8 mouse cellular contexts compared by ENCODE assay signal in the genomic region with DNA sequence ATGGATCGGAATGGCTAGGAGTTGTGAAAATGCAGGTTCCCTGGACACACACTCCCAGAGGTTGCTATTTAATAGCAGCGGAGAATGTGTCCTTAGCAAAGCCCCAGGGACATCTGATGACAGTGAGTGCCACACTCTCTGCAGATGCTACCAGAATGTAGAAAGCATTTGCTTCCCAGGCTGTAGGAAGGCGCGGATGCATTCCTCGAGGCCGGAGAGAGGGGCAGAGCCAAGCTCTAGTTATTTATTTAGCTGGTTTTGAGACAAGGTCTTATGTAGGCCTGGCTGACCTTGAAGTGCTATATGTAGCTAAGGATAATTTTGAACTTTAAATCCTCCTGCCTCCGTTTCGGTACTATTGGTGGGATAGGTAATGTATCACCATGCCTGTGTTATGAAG. TPM values are rescaled to one million over a fixed set of nuclear protein-coding genes. Genes with fewer than 3 reads are reported as not detected.
DNase-seq lines count a peak whose midpoint lies in the region; ATAC-seq and TF ChIP-seq lines count a peak whose summit lies in the region.

No protein-coding gene starts in this region.

- intact Hi-C loops in heart, adult 2 months (cut with DNase I): no loop called here
- intact Hi-C loops in heart, postnatal 10 days (cut with DNase I): no loop called here

- H3K9ac ChIP-seq in heart, adult 2 months (ENCODE audit: low read depth, low read length): no peak overlapping the region
- no peak overlapping the region for H3K9ac ChIP-seq in kidney, postnatal 0 days (ENCODE audit: low read depth, low read length)
- H3K9ac ChIP-seq in hindbrain, embryonic 15.5 days: no peak overlapping the region
- no peak overlapping the region for H3K9ac ChIP-seq in forebrain, embryonic 11.5 days (ENCODE audit: low read length)

- no peak for TF ChIP-seq EP300 in heart, adult 2 months (IDR thresholded peaks at IDR 0.05; ENCODE audit: insufficient read depth, low read depth, low read length)

- no peak for ATAC-seq in kidney, postnatal 0 days (replicated peaks; ENCODE audit: low FRiP score, low read depth)
- no peak for ATAC-seq in hindbrain, embryonic 15.5 days (ENCODE audit: low FRiP score, low read depth)
- ATAC-seq in forebrain, embryonic 11.5 days (replicated peaks; ENCODE audit: low FRiP score): no peak

- no peak overlapping the region for H3K4me3 ChIP-seq in heart, adult 2 months
- H3K4me3 ChIP-seq in kidney, postnatal 0 days (replicated peaks; ENCODE audit: low read depth, low read length): no peak overlapping the region
- H3K4me3 ChIP-seq in hindbrain, embryonic 15.5 days: no peak overlapping the region
- H3K4me3 ChIP-seq in forebrain, embryonic 11.5 days (ENCODE audit: low read depth, low read length): no peak overlapping the region

- H3K36me3 ChIP-seq in heart, adult 2 months (ENCODE audit: control insufficient read depth, insufficient read depth, low read length): peaks cover 3% of the 10 kb centered on the region; the same call in 1 of the 2 replicates
- H3K36me3 ChIP-seq in kidney, postnatal 0 days (ENCODE audit: insufficient read depth, low read length): no peaks in the 10 kb centered on the region
- no peaks in the 10 kb centered on the region for H3K36me3 ChIP-seq in hindbrain, embryonic 15.5 days
- H3K36me3 ChIP-seq in forebrain, embryonic 11.5 days (ENCODE audit: control insufficient read depth, insufficient read depth, low read length): no peaks in the 10 kb centered on the region

- 63% methylated on average over 8 of the region's 8 CpGs for WGBS in heart, adult 2 months
- WGBS in kidney, postnatal 0 days: 41% methylated on average over 8 of the region's 8 CpGs
- WGBS in hindbrain, embryonic 15.5 days: 62% methylated on average over 8 of the region's 8 CpGs
- WGBS in forebrain, embryonic 11.5 days: 84% methylated on average over 8 of the region's 8 CpGs

- no peaks in the 10 kb centered on the region for H3K79me2 ChIP-seq in heart, adult 2 months (replicated peaks; ENCODE audit: control insufficient read depth, insufficient read depth, low read length)

- H3K4me1 ChIP-seq in heart, adult 2 months (ENCODE audit: control insufficient read depth, insufficient read depth, low read length): peaks cover 47% of the 10 kb centered on the region
- H3K4me1 ChIP-seq in kidney, postnatal 0 days (replicated peaks; ENCODE audit: insufficient read depth, low read length): peaks cover 38% of the 10 kb centered on the region
- peaks cover 57% of the 10 kb centered on the region for H3K4me1 ChIP-seq in hindbrain, embryonic 15.5 days (replicated peaks)
- peaks cover 21% of the 10 kb centered on the region for H3K4me1 ChIP-seq in forebrain, embryonic 11.5 days (replicated peaks; ENCODE audit: control insufficient read depth, insufficient read depth, low read length)

- TF ChIP-seq CTCF in heart, adult 2 months (IDR thresholded peaks at IDR 0.05): no peak
- TF ChIP-seq CTCF in kidney, postnatal 0 days (IDR thresholded peaks at IDR 0.05; ENCODE audit: low read depth): no peak

- TF ChIP-seq POLR2A in heart, adult 2 months (IDR thresholded peaks at IDR 0.05; ENCODE audit: insufficient read depth, low read depth, low read length): no peak

- no peak for DNase-seq in heart, adult 2 months
- no peak for DNase-seq in heart, postnatal 10 days
- no peak for DNase-seq in kidney, postnatal 0 days (ENCODE audit: low spot score)
- no peak for DNase-seq in kidney, postnatal 4 days
- DNase-seq in skeletal muscle tissue, adult 2 months (ENCODE audit: low read depth, low spot score): peak; percentile 55
- DNase-seq in layer of hippocampus, postnatal 36 days: no peak
- DNase-seq in forebrain, embryonic 11.5 days (ENCODE audit: low spot score): no peak

- no peaks in the 10 kb centered on the region for H3K27me3 ChIP-seq in heart, adult 2 months (ENCODE audit: control insufficient read depth, insufficient read depth, low read length)
- no peaks in the 10 kb centered on the region for H3K27me3 ChIP-seq in kidney, postnatal 0 days (ENCODE audit: insufficient read depth, low read length)
- no peaks in the 10 kb centered on the region for H3K27me3 ChIP-seq in hindbrain, embryonic 15.5 days
- H3K27me3 ChIP-seq in forebrain, embryonic 11.5 days (ENCODE audit: control insufficient read depth, insufficient read depth, low read length): no peaks in the 10 kb centered on the region

- peak overlapping the region; percentile 99 for H3K27ac ChIP-seq in heart, adult 2 months
- peak overlapping the region; percentile 62 for H3K27ac ChIP-seq in kidney, postnatal 0 days
- peak overlapping the region; percentile 61; the same call in 1 of the 2 replicates for H3K27ac ChIP-seq in hindbrain, embryonic 15.5 days (replicated peaks)
- H3K27ac ChIP-seq in forebrain, embryonic 11.5 days (ENCODE audit: low read depth, low read length): no peak overlapping the region

- H3K4me2 ChIP-seq in kidney, postnatal 0 days (ENCODE audit: low read length): no peak overlapping the region
- no peak overlapping the region for H3K4me2 ChIP-seq in hindbrain, embryonic 15.5 days
- no peak overlapping the region for H3K4me2 ChIP-seq in forebrain, embryonic 11.5 days (ENCODE audit: low read depth, low read length, severe bottlenecking)

- H3K9me3 ChIP-seq in kidney, postnatal 0 days (replicated peaks; ENCODE audit: low read length): no peaks in the 10 kb centered on the region
- H3K9me3 ChIP-seq in hindbrain, embryonic 15.5 days: no peaks in the 10 kb centered on the region
- no peaks in the 10 kb centered on the region for H3K9me3 ChIP-seq in forebrain, embryonic 11.5 days (ENCODE audit: control insufficient read depth, low read length)

RNA-seq across cellular contexts. Expression of a gene that starts 49.7 kb away (rescaled TPM):
- total RNA-seq in heart, adult 2 months (2021): 100 to 1,000 TPM; 303 to 314 TPM
- polyA plus RNA-seq in heart, adult 2 months (2012; rRNA removed): 121 and 142 TPM in 2 replicates
- 100 to 1,000 TPM; 250 to 256 TPM for total RNA-seq in heart, postnatal 10 days (2021)
- polyA plus RNA-seq in kidney, postnatal 0 days (2015; fragmentation: Nextera tagmentation; extraction: Ambion mirVana): 76.3 and 77.7 TPM in 2 replicates
- polyA plus RNA-seq in hindbrain, embryonic 15.5 days (2015; fragmentation: Nextera tagmentation; extraction: Ambion mirVana): 60.3 and 61.7 TPM in 2 replicates
- 10 to 100 TPM; 67.6 to 78.7 TPM for total RNA-seq in layer of hippocampus, postnatal 36 days (2021)
- 70.8 and 71.7 TPM in 2 replicates for polyA plus RNA-seq in forebrain, embryonic 11.5 days (2014; fragmentation: Nextera tagmentation; extraction: Ambion mirVana)

RNA-seq across cellular contexts. Expression of a gene that starts 56.6 kb away (rescaled TPM):
- total RNA-seq in heart, adult 2 months (2021): 10 to 100 TPM; 49.8 to 55.0 TPM
- polyA plus RNA-seq in heart, adult 2 months (2012; rRNA removed): 36.2 and 38.7 TPM in 2 replicates
- 10 to 100 TPM; 45.6 to 48.4 TPM for total RNA-seq in heart, postnatal 10 days (2021)
- polyA plus RNA-seq in kidney, postnatal 0 days (2015; fragmentation: Nextera tagmentation; extraction: Ambion mirVana): 16.4 and 19.4 TPM in 2 replicates
- polyA plus RNA-seq in hindbrain, embryonic 15.5 days (2015; fragmentation: Nextera tagmentation; extraction: Ambion mirVana): 46.3 and 49.7 TPM in 2 replicates
- 10 to 100 TPM; 27.9 to 31.4 TPM for total RNA-seq in layer of hippocampus, postnatal 36 days (2021)
- 26.2 and 29.0 TPM in 2 replicates for polyA plus RNA-seq in forebrain, embryonic 11.5 days (2014; fragmentation: Nextera tagmentation; extraction: Ambion mirVana)
